Mouse (Mus musculus) CD4-positive, CD25-positive, alpha-beta regulatory T cell (primary cell): ENCODE data around the gene Trim9. TPM values are rescaled to one million over a fixed set of nuclear protein-coding genes. Genes with fewer than 3 reads are reported as not detected.

Experiments
- polyA plus RNA-seq: library from polyadenylated mRNA; unstranded; fragments of 100-300 nt; shearing (Covaris generic); gene quantifications from one replicate; pipeline ENCODE4 v1.2.1, GENCODE M21; 2017

Trim9 gene
- 0.16 TPM for polyA plus RNA-seq

GRCm38 (mm10) chr12:70347202-70347841 lies at the start of gene Trim9:
TSS of gene Trim9 (minus strand) at chr12:70347614.

GRCm38 (mm10) chr12:70231294-70231693 lies 116.1 kb downstream of the Trim9 start, which contains the start of gene Pygl:
TSS of gene Pygl (minus strand) at chr12:70231488.

Other genes with a start within 250 kb of the Trim9 start
- 48.3 TPM for gene Nin, start 233.9 kb downstream of the Trim9 start, polyA plus RNA-seq
- 0.87 TPM for gene Abhd12b, start 193.5 kb downstream of the Trim9 start, polyA plus RNA-seq
- 0.66 TPM for gene Pygl, start 116.1 kb downstream of the Trim9 start, polyA plus RNA-seq
- 103 TPM for gene Tmx1, start 105.5 kb upstream of the Trim9 start, polyA plus RNA-seq